8 mouse cellular contexts compared by ENCODE assay signal in genomic region chr4:111719776-111720661, GRCm38 (mm10). TPM values are rescaled to one million over a fixed set of nuclear protein-coding genes. Genes with fewer than 3 reads are reported as not detected.
DNase-seq lines count a peak whose midpoint lies in the region; ATAC-seq and TF ChIP-seq lines count a peak whose summit lies in the region.

Spata6 (plus strand) TSS chr4:111719984.

- peak; percentile 19; the same call in 1 of the 2 replicates for TF ChIP-seq POLR2A in lung, adult 2 months (IDR thresholded peaks at IDR 0.05; ENCODE audit: borderline replicate concordance, extremely low read depth, low read depth, low read length)

- under 1% methylated on average over 49 of the region's 50 CpGs for WGBS in forebrain, embryonic 16.5 days
- under 1% methylated on average over 50 of the region's 50 CpGs for WGBS in lung, adult 2 months
- under 1% methylated on average over 50 of the region's 50 CpGs for WGBS in neural tube, embryonic 15.5 days

- H3K4me2 ChIP-seq in forebrain, embryonic 16.5 days (ENCODE audit: low read length) = peak within 1 kb of the TSS; percentile 90
- peak within 1 kb of the TSS; percentile 82 for H3K4me2 ChIP-seq in neural tube, embryonic 15.5 days

- H3K4me1 ChIP-seq in forebrain, embryonic 16.5 days (replicated peaks; ENCODE audit: control insufficient read depth, insufficient read depth, low read length) = peaks cover 11% of the 10 kb centered on the region
- peaks cover 3% of the 10 kb centered on the region; the same call in 1 of the 2 replicates for H3K4me1 ChIP-seq in lung, adult 2 months (ENCODE audit: control insufficient read depth, insufficient read depth, low read length)
- peaks cover 13% of the 10 kb centered on the region for H3K4me1 ChIP-seq in neural tube, embryonic 15.5 days

- DNase-seq in ES-CJ7 (ENCODE audit: low read depth, low spot score) = peak; percentile 89
- peak; percentile 16 to 19 for DNase-seq in cerebellum, adult 18-20 months
- peak; percentile 83 for DNase-seq in heart, postnatal 25 days (ENCODE audit: low spot score)
- DNase-seq in layer of hippocampus, adult 18-20 months (ENCODE audit: low spot score in 2 of 2) = peak; percentile 2 to 50
- peak; percentile 89 for DNase-seq in lung, adult 2 months
- DNase-seq in testis, postnatal 10 days (ENCODE audit: low spot score) = peak; percentile 99

- TF ChIP-seq CTCF in lung, adult 2 months (IDR thresholded peaks at IDR 0.05; ENCODE audit: insufficient read depth, low read length) = no peak

- intact Hi-C loops in heart, postnatal 25 days (cut with DNase I) = no loop called here

- H3K27me3 ChIP-seq in forebrain, embryonic 16.5 days (replicated peaks; ENCODE audit: control insufficient read depth, insufficient read depth, low read length) = no peaks in the 10 kb centered on the region
- no peaks in the 10 kb centered on the region for H3K27me3 ChIP-seq in neural tube, embryonic 15.5 days (replicated peaks)

- H3K36me3 ChIP-seq in forebrain, embryonic 16.5 days (ENCODE audit: control insufficient read depth, insufficient read depth) = no peaks in the 10 kb centered on the region
- H3K36me3 ChIP-seq in neural tube, embryonic 15.5 days = no peaks in the 10 kb centered on the region

- peak; percentile 91 for ATAC-seq in forebrain, embryonic 16.5 days
- ATAC-seq in neural tube, embryonic 15.5 days (ENCODE audit: low FRiP score) = peak; percentile 94

- no peaks in the 10 kb centered on the region for H3K9me3 ChIP-seq in forebrain, embryonic 16.5 days (ENCODE audit: control insufficient read depth, low read length)
- no peaks in the 10 kb centered on the region for H3K9me3 ChIP-seq in neural tube, embryonic 15.5 days (replicated peaks)

- H3K4me3 ChIP-seq in forebrain, embryonic 16.5 days (replicated peaks; ENCODE audit: low read length) = peak within 1 kb of the TSS; percentile 62
- H3K4me3 ChIP-seq in lung, adult 2 months (replicated peaks; ENCODE audit: extremely low read depth, low read depth, low read length) = peak within 1 kb of the TSS; percentile 76
- peak within 1 kb of the TSS; percentile 61 for H3K4me3 ChIP-seq in neural tube, embryonic 15.5 days (replicated peaks)

- H3K9ac ChIP-seq in forebrain, embryonic 16.5 days (replicated peaks; ENCODE audit: low read depth, low read length) = peak within 1 kb of the TSS; percentile 65
- H3K9ac ChIP-seq in neural tube, embryonic 15.5 days (replicated peaks) = peak within 1 kb of the TSS; percentile 61

- H3K27ac ChIP-seq in forebrain, embryonic 16.5 days (ENCODE audit: low read length) = peak within 1 kb of the TSS; percentile 37; the same call in 1 of the 2 replicates
- peak within 1 kb of the TSS; percentile 57 for H3K27ac ChIP-seq in neural tube, embryonic 15.5 days (replicated peaks)

RNA-seq across cellular contexts. Expression of gene Spata6, which starts in this region (rescaled TPM):
- 7.5 and 10.8 TPM in 2 replicates for polyA plus RNA-seq in forebrain, embryonic 16.5 days (2015; fragmentation: Nextera tagmentation; extraction: Ambion mirVana)
- 10 to 100 TPM in 1 of 2 experiments, 1 to 10 TPM in 1; 8.9 to 10.8 TPM for total RNA-seq in heart, postnatal 25 days (2021)
- 1 to 10 TPM; 4.3 to 4.9 TPM for total RNA-seq in layer of hippocampus, adult 18-20 months (2021)
- 27.8 and 46.0 TPM in 2 replicates for polyA plus RNA-seq in lung, adult 2 months (2012; rRNA removed)
- 15.6 and 19.0 TPM in 2 replicates for polyA plus RNA-seq in neural tube, embryonic 15.5 days (2015; fragmentation: Nextera tagmentation; extraction: Ambion mirVana)

Comparison
In these comparisons a context has a peak if more than half of its experiments do, and no peak if none do; other contexts are left out.
1. Peak in every context shown above with its lines: DNase-seq, ATAC-seq, H3K4me3 ChIP-seq and H3K27ac ChIP-seq.
2. DNase-seq: peak in every context shown above with its lines; median percentile 99 in testis, postnatal 10 days; 89 in ES-CJ7; 89 in lung, adult 2 months; 83 in heart, postnatal 25 days; 26 in layer of hippocampus, adult 18-20 months; 18 in cerebellum, adult 18-20 months.